Mouse (Mus musculus) gastrocnemius, adult 8-10 months (tissue): ENCODE data around the gene Trim68. TPM values are rescaled to one million over a fixed set of nuclear protein-coding genes. Genes with fewer than 3 reads are reported as not detected.
A peak's percentile ranks its signal among the peaks of the same experiment; 100 is the strongest.
"Not testable (repeated sequence)": the region's sequence is repeated elsewhere in the genome, so short reads cannot be mapped to it uniquely, and the experiment has no call there.

Experiments used
- DNase-seq, 2 experiments: peaks; one replicate each; pipeline ENCODE4 v3.0.0; 2022; ENCODE audit warnings: low spot score in 2 of 2
- total RNA-seq, 4 experiments: library from RNA; stranded (reverse); gene quantifications; 2 replicates each; pipeline ENCODE4 v1.2.4; 2022

Gene Trim68
- 1 to 10 TPM; 3.8 to 5.3 (median 4.6) TPM for total RNA-seq

DNA sequence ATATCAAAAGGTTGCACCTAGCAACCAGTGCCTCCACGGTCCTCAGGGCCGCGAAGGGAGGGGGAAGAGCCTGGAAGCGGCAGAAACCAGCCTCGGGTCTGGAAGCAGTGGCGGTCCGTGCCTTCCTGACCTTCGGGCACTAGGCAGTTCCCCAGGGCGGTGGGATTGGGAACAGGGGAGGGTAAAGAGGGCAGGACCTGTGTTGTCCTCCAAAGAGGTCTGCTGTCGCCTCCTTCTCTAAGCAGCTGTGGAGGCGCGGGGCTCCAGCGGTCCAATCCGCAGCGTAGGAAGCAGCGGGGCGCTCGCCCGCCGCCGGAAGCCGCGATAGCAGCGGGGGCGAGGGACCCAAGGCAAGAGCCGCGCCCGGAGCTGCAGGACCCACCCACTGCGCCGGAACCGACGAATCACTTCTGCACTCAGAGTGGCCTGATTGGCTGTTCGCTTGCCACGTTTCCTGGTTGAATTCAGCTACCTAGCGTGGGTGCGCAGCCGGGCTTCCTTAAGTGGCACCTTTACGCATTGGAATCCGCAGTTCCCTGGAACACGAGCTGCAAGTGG is at the start of gene Trim68:
Gene Trim68 (minus strand): TSS at position 384 of the 558 bp plus-strand sequence.
- peak; percentile 78 to 85 for DNase-seq

DNA sequence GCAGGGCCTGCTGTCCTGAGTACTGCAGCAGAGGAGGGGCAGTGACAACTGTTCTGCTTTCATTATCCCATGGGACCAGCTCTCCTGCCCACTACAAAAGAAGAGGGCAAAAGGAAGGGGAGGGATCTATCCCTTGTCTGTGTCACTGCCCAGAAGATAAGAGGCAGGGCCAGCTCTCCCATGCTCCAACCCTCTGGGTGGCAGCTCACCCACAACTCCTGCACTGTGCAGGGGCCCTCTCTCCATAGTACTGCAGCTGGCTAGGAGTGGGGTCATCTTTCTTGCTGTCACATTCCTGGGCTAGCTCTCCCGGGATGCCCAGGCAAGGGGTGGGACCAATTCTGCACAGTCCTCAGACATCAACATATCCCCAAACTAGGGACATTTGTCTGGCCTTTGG is 46.7 kb upstream of the Trim68 start:
- DNase-seq, result no peak

DNA sequence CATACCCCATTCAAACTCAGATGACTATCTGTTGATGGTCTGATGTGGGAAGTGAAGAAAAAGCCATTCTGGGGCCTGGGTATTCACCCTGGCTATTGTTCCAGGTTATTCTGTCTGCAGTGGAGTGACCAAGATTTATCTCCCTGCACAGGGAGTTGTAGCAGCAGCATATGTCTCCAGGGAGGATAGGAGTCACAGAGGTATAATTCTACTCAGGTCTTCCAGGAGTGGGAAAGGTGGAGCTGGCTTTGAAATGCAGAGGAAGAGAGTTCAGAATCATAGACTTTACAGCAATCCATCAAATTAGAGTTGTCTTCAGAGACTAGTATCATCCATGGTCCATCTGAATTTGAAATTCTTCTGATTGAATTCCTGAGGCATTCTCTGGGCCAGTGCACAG is 40.3 kb upstream of the Trim68 start, which contains the start of gene Olfr559:
Gene Olfr559 (minus strand): TSS at position 101 of the 400 bp plus-strand sequence.
- DNase-seq, result no peak

DNA sequence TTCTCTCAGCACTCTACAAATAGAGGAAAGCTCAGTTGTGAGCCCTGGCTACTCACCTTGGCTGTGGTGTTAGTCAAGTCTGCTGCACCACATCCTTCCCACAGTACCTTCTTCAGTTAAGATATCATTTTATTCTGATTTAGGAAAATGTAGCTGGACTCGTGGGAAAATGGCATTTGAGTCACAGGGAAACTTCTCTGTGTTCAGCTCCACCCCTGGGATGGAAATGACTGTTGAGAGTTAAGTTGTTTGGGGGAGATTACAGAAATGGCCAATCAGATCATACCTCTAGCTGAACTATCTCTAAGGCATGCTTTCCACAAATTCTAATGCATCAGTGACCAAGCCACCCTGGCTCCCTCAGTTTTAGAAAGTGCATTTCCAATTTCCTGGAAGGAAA is 31.8 kb upstream of the Trim68 start, which contains the start of gene Olfr33:
Gene Olfr33 (minus strand): TSS at position 101 of the 400 bp plus-strand sequence.
- DNase-seq, result no peak

DNA sequence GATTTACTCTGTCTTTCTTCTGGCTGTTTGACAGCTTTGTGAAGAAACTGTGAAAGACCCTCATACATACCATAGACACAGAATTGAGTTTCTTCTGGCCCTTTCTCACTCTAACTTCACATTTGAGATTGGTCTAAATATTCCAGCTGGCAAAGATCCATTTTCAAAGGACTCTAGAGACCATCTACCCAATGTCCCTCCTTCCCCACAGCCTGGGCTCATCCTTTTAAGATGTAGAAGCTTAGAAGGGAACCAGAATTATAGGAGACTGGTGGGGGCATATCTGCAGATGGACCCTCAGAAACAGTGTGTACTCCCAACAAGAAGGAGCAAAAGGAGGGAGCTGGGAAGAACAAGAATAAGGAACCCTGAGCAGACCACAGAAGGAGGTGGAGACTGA is 14.8 kb upstream of the Trim68 start, which contains the start of gene Olfr558:
Gene Olfr558 (plus strand): TSS at position 301 of the 400 bp plus-strand sequence.
- no peak for DNase-seq

DNA sequence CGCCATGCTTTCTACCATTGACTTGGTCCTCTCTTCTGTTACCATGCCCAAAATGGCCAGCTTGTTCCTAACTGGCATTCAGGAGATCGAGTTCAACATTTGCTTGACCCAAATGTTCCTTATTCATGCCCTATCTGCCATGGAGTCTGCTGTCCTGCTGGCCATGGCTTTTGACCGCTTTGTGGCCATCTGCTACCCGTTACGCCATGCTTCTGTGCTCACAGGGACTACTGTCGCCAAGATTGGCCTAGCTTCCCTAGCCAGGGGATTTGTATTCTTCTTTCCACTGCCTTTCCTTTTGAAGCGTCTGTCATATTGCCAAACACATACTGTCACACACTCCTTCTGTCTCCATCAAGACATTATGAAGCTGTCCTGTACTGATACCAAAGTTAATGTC is 11.3 kb upstream of the Trim68 start:
- no peak for DNase-seq

DNA sequence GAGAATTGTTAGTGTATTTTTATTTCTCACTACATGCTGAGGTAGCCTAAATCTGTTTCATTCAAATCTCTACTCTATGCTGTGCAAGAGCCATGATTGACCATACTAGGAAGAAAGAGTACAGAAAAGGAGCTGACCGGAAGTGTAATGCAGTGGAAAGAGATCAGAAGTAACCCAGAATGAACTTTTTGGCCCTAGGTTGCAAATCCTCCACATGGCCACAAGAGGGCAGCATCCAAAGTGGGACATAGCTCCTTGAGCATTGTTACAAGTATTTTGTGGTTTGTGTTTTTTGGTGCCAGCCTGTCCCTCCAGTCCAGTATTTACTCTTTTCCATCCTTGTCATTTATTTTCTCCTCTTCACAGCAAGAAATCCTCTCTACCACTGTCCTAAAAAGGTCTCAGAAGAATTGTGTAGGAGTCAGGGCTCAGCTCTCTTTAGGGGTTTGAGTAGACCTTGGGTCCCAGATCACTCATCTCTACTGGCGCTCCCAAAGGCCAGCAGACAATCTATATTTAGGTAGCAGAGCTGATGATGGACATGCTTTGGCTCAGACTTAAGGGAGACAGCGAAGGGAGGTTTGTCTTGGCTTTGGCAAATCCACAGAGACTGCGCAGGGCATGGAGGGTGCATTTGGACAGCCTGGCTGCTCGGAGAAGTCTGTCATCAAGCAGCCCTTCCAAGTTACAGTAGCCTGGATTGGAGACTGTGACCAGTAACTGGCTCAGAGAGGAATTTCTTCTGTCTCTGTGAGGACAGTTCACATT is 8.4 kb upstream of the Trim68 start, which contains the start of gene Olfr557:
Gene Olfr557 (plus strand): TSS at position 553 of the 768 bp plus-strand sequence.
- no peak for DNase-seq

DNA sequence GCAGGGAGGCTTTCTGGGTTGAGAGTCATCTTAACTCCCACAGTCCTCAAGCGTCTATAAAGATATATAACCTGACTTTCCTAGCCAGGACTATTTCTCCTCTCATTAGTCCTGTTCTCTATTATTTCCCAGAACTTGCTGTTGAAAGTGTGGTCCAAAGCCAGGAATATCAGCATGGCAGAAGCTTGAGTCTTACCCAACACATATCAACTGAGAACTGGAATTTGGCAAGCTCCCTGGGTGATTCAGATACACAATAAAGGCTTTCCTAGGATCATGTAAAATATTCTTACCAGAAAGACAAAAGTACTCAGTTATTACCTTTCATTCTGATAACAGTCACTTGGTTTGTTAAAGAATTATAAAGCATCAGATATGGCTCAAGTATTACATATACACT is 5.2 kb downstream of the Trim68 start:
- DNase-seq, result no peak

DNA sequence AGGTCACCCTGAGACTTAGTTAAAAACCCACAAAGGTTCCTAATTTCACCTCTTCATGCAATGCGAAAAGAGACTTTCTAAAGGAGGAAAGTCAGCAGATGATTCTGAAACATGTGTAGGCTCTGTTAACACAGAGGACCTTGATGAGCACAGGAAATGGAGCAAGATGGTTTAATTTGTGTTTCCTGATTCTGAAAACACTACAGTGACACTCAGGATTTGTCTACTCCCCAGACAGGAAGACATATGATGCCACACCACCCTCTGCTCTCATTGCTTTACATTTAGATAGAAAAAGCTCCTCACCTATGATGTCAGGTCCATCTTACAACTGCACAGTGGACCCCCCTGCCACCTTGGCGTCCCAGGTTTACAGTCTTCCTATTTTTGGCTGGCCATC is 10.9 kb downstream of the Trim68 start:
- DNase-seq, result no peak

DNA sequence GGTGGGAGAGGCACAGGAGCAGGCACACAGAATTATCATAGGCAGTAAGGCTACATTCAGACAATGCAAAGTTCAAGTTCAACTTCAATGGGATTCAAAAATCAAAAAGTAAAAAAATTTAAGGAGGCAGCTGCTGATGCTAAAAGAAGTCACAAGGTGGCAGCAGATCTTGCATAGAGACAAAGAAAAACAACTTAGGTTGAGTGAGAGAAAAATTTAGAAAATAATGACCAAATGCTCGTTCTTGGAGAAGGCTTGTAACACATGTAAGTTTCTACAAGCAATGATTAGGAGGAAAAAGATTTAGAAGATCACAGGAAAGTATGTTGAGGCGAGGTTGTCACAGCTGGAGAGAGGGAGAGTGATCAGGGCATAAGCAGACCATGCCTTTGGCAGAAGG is 21.7 kb downstream of the Trim68 start:
- DNase-seq, result no peak

DNA sequence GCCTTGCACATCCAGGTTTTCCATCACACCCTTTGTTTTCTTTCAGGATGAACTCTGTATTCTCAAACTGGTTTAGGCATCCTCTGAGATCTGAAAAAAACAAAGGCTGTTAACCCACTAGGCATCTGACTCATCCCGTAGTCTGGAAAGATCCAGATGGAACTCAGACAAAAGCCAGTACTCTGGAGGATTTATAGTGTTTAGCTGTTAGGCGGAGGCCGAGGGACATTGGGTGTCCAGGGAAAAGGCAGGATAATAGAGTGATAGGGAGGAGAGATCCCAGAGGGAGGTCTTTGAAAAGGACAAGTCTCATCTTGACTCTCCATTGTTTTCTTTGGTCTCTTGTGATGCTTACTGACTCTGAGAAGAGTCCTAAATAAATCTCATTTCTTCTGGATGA is 22.5 kb downstream of the Trim68 start, which contains the start of gene Olfr556:
Gene Olfr556 (plus strand): TSS at position 301 of the 400 bp plus-strand sequence.
- DNase-seq, result no peak

DNA sequence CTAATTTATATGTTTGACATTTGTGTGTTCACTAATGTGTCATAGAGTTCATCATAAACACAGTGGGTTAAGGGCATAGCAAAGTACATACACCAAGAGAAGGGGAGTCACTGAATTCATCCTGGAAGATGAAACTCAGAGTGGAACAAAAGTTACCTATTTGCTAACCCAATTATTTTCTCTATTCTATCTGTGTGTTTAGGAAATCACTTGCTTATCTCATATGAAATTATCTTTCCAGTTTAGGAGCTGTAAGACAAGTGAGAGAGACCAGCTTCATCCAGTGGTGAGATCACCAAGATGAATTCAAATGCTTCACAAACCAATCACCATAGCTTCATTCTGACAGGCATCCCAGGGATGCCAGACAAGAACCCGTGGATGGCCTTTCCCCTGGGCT is 28.6 kb downstream of the Trim68 start, which contains the start of gene Olfr555:
Gene Olfr555 (plus strand): TSS at position 301 of the 400 bp plus-strand sequence.
- no peak for DNase-seq

DNA sequence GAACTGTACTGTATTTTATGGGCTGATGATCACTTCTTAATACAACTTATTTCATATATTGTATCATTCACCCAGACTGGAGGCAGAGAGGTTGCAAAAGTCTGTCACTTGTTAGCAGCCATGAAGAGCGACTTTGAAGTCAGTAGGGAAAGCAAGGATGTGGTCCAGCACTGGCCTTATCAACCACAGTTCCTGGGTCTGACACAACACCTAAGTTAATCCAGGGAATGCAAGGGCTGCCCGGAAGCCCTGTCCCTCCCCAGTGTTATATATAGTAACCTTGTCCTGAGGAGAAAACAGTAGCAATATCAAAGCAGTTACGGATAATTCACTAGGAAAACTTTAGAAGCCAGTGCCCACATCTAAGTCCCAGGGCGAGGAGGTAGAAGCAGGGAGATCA is 42.2 kb downstream of the Trim68 start:
- not testable (repeated sequence) for DNase-seq

DNA sequence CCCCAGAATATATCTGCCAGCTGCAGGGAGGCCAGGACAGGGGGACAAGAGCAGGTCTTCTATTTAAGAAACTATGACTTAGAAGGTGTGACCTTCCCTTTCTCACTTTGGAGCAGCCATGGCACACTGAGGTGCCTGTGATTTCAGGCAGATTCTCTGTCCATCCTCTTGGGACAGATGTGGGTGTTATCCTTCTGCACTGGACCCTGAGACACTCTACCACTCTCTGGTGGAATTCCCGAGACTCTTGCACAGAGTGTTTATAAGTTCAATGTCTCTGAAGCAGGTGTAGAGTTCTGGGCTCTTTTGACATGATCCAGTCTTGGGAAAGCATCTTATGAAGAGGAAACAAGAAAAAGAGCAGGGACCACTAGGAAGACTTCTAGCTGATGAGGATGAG is 49.0 kb downstream of the Trim68 start, which contains the start of gene Olfr554:
Gene Olfr554 (plus strand): TSS at position 301 of the 400 bp plus-strand sequence.
- DNase-seq, result no peak

DNA sequence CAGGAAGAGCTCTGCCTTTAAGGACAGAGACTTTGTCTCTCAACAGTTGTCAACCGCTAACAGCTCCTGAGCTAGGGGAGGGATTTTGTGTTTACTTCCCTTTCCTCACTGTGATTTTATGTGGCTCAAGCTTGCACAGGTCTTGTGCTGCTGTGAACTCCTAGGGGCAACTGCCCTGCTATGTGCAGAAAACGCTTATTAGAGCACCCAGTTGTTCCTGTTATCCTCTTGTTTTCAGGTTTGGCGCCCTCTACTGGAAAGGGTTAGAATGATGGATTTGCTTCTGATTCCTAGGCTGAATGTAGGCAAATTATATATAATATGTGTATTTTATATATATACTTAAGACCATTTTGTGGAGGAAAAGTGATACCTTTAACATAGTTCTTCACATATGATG is 50.5 kb downstream of the Trim68 start:
- DNase-seq, result peak in 1 of 2 experiments; percentile 3

Other genes starting within 250 kb of the Trim68 start
- 10 to 100 TPM; 16.9 to 19.9 (median 17.9) TPM for gene Rrm1, start 245.6 kb downstream of the Trim68 start, total RNA-seq
- not detected for gene Olfr543, start 205.6 kb downstream of the Trim68 start, total RNA-seq
- not detected for gene Olfr544, start 199.0 kb downstream of the Trim68 start, total RNA-seq
- not detected for gene Olfr545, start 187.8 kb downstream of the Trim68 start, total RNA-seq
- gene Olfr547, start 152.6 kb downstream of the Trim68 start, total RNA-seq, result not detected
- not detected for gene Olfr548-ps1, start 146.4 kb downstream of the Trim68 start, total RNA-seq
- not detected for gene Olfr549, start 137.5 kb downstream of the Trim68 start, total RNA-seq
- gene Trim21, start 121.8 kb downstream of the Trim68 start, total RNA-seq, result 1 to 10 TPM; 1.9 to 2.5 (median 2.1) TPM
- gene Olfr550, start 115.9 kb downstream of the Trim68 start, total RNA-seq, result not detected
- gene Olfr551, start 95.4 kb downstream of the Trim68 start, total RNA-seq, result not detected
- gene Olfr552, start 89.6 kb downstream of the Trim68 start, total RNA-seq, result under 1 TPM in 2 of 4 experiments, not detected in 2; 0.10 to 0.13 TPM
- not detected for gene Olfr553, start 69.1 kb downstream of the Trim68 start, total RNA-seq
- gene Olfr554, start 48.9 kb downstream of the Trim68 start, total RNA-seq, result not detected
- not detected for gene Olfr555, start 28.5 kb downstream of the Trim68 start, total RNA-seq
- gene Olfr556, start 22.4 kb downstream of the Trim68 start, total RNA-seq, result not detected
- not detected for gene Olfr557, start 8.6 kb upstream of the Trim68 start, total RNA-seq
- gene Olfr558, start 14.9 kb upstream of the Trim68 start, total RNA-seq, result 1 to 10 TPM in 2 of 4 experiments, under 1 TPM in 2; 0.75 to 1.1 (median 0.98) TPM
- gene Olfr33, start 31.7 kb upstream of the Trim68 start, total RNA-seq, result not detected
- not detected for gene Olfr559, start 40.2 kb upstream of the Trim68 start, total RNA-seq
- gene Olfr560, start 72.0 kb upstream of the Trim68 start, total RNA-seq, result not detected
- gene Olfr78, start 72.1 kb upstream of the Trim68 start, total RNA-seq, result under 1 TPM in 3 of 4 experiments, not detected in 1; 0.29 to 0.34 (median 0.32) TPM
- not detected for gene Olfr561, start 83.9 kb upstream of the Trim68 start, total RNA-seq
- gene Olfr564, start 116.2 kb upstream of the Trim68 start, total RNA-seq, result not detected
- not detected for gene Olfr566, start 171.4 kb upstream of the Trim68 start, total RNA-seq
- gene Olfr568, start 189.8 kb upstream of the Trim68 start, total RNA-seq, result not detected
- gene Olfr569, start 203.6 kb upstream of the Trim68 start, total RNA-seq, result not detected
- gene Olfr570, start 207.2 kb upstream of the Trim68 start, total RNA-seq, result not detected
- not detected for gene Olfr571, start 230.2 kb upstream of the Trim68 start, total RNA-seq
- gene Olfr572, start 237.1 kb upstream of the Trim68 start, total RNA-seq, result not detected